Mouse (Mus musculus) embryonic facial prominence, embryonic 11.5 days (tissue): ENCODE data around the gene Acp2. TPM values are rescaled to one million over a fixed set of nuclear protein-coding genes. Genes with fewer than 3 reads are reported as not detected.
A peak's percentile ranks its signal among the peaks of the same experiment; 100 is the strongest.

Experiments
- ATAC-seq: fragments of 200-750 bp; cut with Nextera tagmentation; replicated peaks from 2 replicates; pipeline ENCODE4 v1.8.0; 2017; ENCODE audit warnings: low read depth; ENCODE audit not compliant: insufficient number of reproducible peaks, low FRiP score, low TSS enrichment
- DNase-seq: peaks from one replicate; pipeline ENCODE4 v3.0.0-alpha.2; 2015; ENCODE audit warnings: low spot score
- H3K27ac ChIP-seq: fragments of 300-500 bp; sonication (generic); replicated peaks from 2 replicates; pipeline ENCODE4 v1.5.1; 2014; ENCODE audit warnings: mild to moderate bottlenecking, low read depth, low read length, control low read depth
- H3K27me3 ChIP-seq: fragments of 300-500 bp; sonication (generic); 2 replicates; pipeline ENCODE4 v1.6.1; 2014; ENCODE audit warnings: mild to moderate bottlenecking, low read length, moderate library complexity, mixed read lengths; ENCODE audit not compliant: control insufficient read depth, insufficient read depth
- H3K36me3 ChIP-seq: fragments of 300-500 bp; sonication (generic); replicated peaks from 2 replicates; pipeline ENCODE4 v1.6.1; 2014; ENCODE audit warnings: low read depth, mild to moderate bottlenecking, low read length, moderate library complexity, mixed read lengths; ENCODE audit not compliant: control insufficient read depth, insufficient read depth
- H3K4me1 ChIP-seq: fragments of 300-500 bp; sonication (generic); 2 replicates; pipeline ENCODE4 v1.6.1; 2014; ENCODE audit warnings: low read length, mixed read lengths; ENCODE audit not compliant: control insufficient read depth, insufficient read depth
- H3K4me2 ChIP-seq: fragments of 300-500 bp; sonication (generic); 2 replicates; pipeline ENCODE4 v1.6.1; 2014; ENCODE audit warnings: low read depth, mild to moderate bottlenecking, control low read depth, low read length, moderate library complexity
- H3K4me3 ChIP-seq: fragments of 300-500 bp; sonication (generic); 2 replicates; pipeline ENCODE4 v1.5.1; 2014; ENCODE audit warnings: low read depth, low read length, control low read depth
- H3K9ac ChIP-seq: fragments of 300-500 bp; sonication (generic); replicated peaks from 2 replicates; pipeline ENCODE4 v1.6.1; 2014; ENCODE audit warnings: mild to moderate bottlenecking, control low read depth, low read length
- H3K9me3 ChIP-seq: fragments of 300-500 bp; sonication (generic); replicated peaks from 2 replicates; pipeline ENCODE4 v1.6.1; 2016; ENCODE audit warnings: mild to moderate bottlenecking, low read length, inconsistent platforms, mixed read lengths; ENCODE audit not compliant: control insufficient read depth
- WGBS: fragments of 180-500 bp; shearing (Covaris S2); extraction: QIAGEN DNeasy Blood & Tissue Kit; methylation state at CpG from one replicate; pipeline ENCODE4 v1.1.7; 2014; 5-methylcytosine and 5-hydroxymethylcytosine counted together
- polyA plus RNA-seq: library from polyadenylated mRNA; unstranded; fragments of >200 nt; fragmentation: Nextera tagmentation; extraction: Ambion mirVana; gene quantifications from 2 replicates; pipeline ENCODE4 v1.2.1, GENCODE M21; 2014

The Acp2 gene
- polyA plus RNA-seq, 1 experiment from 2014 or later = 31.1 TPM

DNA sequence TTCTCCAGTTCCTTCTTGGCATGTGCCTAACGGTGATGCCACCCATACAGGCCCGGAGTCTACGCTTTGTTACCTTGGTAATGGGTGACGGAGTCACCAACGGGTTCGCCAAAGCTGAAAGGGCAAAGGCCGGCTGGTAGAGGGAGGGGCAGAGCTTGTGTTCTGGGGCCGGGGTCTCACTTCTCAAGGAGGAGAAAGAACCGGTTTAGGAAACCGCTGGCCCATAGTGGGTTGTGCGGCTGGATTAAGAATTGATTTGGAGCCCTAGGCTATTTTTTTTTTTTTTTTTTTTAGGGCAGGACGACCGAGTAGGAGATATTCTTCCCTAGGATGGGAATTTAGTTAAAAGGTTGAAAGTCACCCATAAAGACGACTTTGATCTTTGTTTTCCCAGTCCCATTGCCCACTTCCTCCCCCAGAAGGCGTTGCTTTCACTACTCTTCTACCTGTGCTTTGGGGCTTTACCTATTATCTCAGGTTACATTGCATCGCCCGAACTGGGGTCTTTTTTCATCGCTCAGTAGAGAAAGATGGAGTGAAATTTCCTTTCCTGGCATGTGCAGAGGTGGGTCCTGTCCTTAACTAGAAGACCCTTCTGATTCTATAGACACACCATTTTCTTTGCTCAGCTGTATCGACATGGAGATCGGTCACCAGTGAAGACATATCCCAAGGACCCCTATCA lies 429 bp downstream of the Acp2 start:
- WGBS = 11% methylated on average over 20 of the region's 20 CpGs
- ATAC-seq = peak; percentile 77; the same call in 1 of the 2 replicates
- Histone ChIP-seq H3K27me3 (no peaks in the 10 kb centered on the region), H3K4me2 (peak overlapping the region; percentile 57), H3K4me1 (no peaks in the 10 kb centered on the region), H3K27ac (peak overlapping the region; percentile 74), H3K4me3 (peak overlapping the region; percentile 69), H3K9me3 (no peaks in the 10 kb centered on the region), H3K9ac (peak overlapping the region; percentile 79), H3K36me3 (peaks cover 4% of the 10 kb centered on the region)
- DNase-seq = no peak

DNA sequence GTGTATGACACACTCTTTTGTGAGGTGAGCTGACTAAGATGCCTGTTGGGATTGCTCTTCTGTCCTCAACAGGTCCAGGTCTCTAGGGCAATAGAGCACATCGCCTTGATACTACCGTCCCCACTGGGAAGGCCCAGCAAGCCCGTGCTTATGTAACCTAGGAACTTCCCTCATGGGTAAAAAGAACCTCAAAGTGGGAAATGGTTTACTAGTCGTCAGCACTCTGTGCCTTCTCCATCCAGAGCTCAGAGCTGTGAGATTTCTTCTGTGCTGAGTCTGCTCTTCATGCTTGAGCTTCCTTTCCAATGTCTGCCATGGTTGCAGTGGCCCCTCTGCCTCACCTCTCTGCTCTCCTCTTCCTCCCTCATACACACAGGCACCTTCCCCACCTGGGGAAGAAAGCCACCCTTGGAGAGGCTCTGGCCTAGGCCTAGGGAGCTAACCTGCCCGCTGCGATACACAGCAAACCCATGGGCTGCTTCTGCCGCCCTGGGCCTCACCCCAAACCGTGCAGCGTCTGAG lies 3.6 kb downstream of the Acp2 start:
- Histone ChIP-seq H3K4me1 (no peaks in the 10 kb centered on the region), H3K9ac (no peak overlapping the region), H3K4me2 (no peak overlapping the region), H3K36me3 (peaks cover 4% of the 10 kb centered on the region), H3K27ac (no peak overlapping the region), H3K4me3 (no peak overlapping the region), H3K9me3 (no peaks in the 10 kb centered on the region), H3K27me3 (no peaks in the 10 kb centered on the region)
- WGBS = 90% methylated on average over 9 of the region's 9 CpGs
- DNase-seq (no peak), ATAC-seq (no peak)

DNA sequence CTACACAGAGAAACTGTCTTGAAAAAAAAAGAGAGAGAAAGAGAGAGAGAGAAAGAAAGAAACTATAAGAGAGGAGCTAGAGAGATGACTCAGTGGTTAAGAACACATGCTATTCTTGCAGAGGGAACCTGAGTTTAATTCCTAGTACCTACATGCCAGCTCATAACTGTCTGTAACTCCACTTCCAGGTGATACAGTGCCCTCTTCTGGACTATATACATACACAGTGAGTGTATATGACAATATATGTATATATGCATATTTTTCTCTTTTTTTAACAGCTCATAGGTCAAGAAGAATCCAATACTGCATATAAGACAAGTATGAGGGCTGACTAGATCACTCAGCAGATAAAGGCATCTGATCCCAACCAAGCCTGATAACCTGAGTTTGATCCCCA lies 10.6 kb downstream of the Acp2 start:
- no peaks in the 10 kb centered on the region for H3K9me3 ChIP-seq
- no peak overlapping the region for H3K27ac ChIP-seq
- H3K4me3 ChIP-seq = no peak overlapping the region
- DNase-seq (no peak), ATAC-seq (no peak)
- no peak overlapping the region for H3K4me2 ChIP-seq
- no peaks in the 10 kb centered on the region for H3K4me1 ChIP-seq
- H3K9ac ChIP-seq = no peak overlapping the region
- no peaks in the 10 kb centered on the region for H3K27me3 ChIP-seq
- no peaks in the 10 kb centered on the region; the same call in 1 of the 2 replicates for H3K36me3 ChIP-seq

DNA sequence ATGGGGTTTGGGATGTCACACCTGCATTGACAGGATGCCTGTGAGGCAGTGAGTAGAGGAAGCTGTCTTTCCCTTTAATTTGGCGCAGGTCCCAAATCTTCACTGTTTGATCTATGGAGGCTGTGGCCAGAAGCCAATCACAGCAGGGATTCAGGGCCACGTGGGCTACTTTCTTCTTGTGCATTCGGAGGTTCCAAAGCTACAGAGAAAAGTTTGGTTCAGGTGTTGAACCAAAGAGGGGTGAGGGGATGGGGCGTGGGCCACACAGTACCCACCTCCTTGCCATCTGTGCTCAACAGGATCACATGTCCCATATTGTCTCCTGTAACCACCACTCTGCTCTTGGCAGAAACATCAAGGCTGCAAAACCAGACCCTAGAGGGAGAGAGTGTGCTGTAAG lies 14.3 kb downstream of the Acp2 start:
- DNase-seq = no peak
- Histone ChIP-seq H3K36me3 (no peaks in the 10 kb centered on the region), H3K9ac (no peak overlapping the region)

DNA sequence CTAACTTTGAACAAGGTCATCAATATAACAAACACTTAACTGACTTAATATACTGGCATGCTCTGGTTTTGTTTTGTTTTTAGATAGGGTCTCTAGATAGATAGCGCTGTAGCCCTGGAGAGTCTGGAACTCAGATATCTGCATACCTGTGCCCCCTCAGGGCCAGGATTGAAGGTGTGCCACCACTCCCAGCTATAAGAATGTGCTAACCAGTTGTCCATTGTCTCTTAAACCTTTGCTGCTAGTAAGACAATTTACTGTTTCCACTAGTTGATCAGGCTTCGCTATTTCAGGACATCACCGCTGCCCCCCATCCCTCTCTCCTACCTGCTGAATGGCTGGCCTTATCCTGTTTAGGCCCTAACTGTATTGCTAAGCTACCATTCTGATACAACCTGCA lies 17.8 kb downstream of the Acp2 start:
- 97% methylated on average over 3 of the region's 3 CpGs for WGBS

More for the DNA sequence above, 14.3 kb downstream of the Acp2 start:
- H3K9me3 ChIP-seq = no peaks in the 10 kb centered on the region
- no peaks in the 10 kb centered on the region for H3K27me3 ChIP-seq
- no peak overlapping the region for H3K4me3 ChIP-seq
- H3K4me2 ChIP-seq = no peak overlapping the region
- H3K4me1 ChIP-seq = no peaks in the 10 kb centered on the region
- no peak overlapping the region for H3K27ac ChIP-seq
- ATAC-seq = no peak
- WGBS = 76% methylated on average over 4 of the region's 4 CpGs

DNA sequence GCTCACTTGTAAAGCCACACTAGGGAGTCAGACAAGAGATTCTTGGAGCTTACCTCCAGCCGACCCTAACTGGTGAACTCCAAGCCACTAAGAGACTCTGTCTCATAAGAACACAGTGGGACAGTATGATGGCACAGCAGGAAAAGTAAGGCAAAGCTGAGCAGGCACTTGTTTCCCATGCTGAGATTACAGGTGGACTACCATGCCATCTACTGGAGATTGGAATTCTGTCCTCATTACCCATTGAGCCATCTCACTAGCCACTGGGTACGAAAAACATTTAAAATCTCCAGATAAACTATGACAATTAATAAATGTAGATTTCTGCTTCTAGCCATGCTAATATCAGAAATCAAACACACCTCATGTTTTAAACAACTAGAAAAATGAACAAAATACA lies 20.9 kb downstream of the Acp2 start:
- Histone ChIP-seq H3K27ac (no peak overlapping the region), H3K9ac (no peak overlapping the region), H3K36me3 (no peaks in the 10 kb centered on the region), H3K4me2 (no peak overlapping the region), H3K4me3 (no peak overlapping the region), H3K4me1 (no peaks in the 10 kb centered on the region), H3K27me3 (no peaks in the 10 kb centered on the region), H3K9me3 (no peaks in the 10 kb centered on the region)
- no peak for ATAC-seq
- 81% methylated on average over 2 of the region's 2 CpGs for WGBS
- DNase-seq = no peak

More for the DNA sequence above, 17.8 kb downstream of the Acp2 start:
- H3K27ac ChIP-seq = no peak overlapping the region
- H3K36me3 ChIP-seq = no peaks in the 10 kb centered on the region
- H3K9ac ChIP-seq = no peak overlapping the region
- no peaks in the 10 kb centered on the region for H3K4me1 ChIP-seq
- H3K27me3 ChIP-seq = no peaks in the 10 kb centered on the region
- DNase-seq (no peak), ATAC-seq (no peak)
- H3K9me3 ChIP-seq = no peaks in the 10 kb centered on the region
- no peak overlapping the region for H3K4me3 ChIP-seq
- H3K4me2 ChIP-seq = no peak overlapping the region

DNA sequence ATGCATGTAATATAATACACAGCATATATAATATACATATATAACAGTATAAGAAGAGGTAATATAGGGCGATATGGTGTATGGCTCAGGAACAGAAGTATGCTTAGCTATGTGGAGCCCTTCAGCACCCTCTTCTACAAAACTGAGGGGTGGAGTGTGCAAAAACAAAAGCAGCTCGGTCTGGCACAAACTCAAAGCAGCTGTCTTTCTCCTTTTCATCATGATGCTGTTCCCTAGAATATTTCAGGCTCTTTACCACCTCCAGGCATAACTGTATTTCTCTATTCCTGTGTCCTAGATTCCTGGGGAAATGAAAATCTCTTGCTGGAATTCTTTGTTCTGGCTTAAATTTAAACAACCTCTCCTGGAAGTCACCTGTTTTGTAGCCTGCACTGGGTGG lies 27.1 kb downstream of the Acp2 start:
- Histone ChIP-seq H3K27ac (no peak overlapping the region), H3K9ac (no peak overlapping the region), H3K4me3 (no peak overlapping the region), H3K36me3 (no peaks in the 10 kb centered on the region), H3K9me3 (no peaks in the 10 kb centered on the region), H3K4me1 (no peaks in the 10 kb centered on the region), H3K4me2 (no peak overlapping the region), H3K27me3 (no peaks in the 10 kb centered on the region)
- no peak for ATAC-seq
- WGBS = 74% methylated on average over 2 of the region's 2 CpGs
- no peak for DNase-seq

DNA sequence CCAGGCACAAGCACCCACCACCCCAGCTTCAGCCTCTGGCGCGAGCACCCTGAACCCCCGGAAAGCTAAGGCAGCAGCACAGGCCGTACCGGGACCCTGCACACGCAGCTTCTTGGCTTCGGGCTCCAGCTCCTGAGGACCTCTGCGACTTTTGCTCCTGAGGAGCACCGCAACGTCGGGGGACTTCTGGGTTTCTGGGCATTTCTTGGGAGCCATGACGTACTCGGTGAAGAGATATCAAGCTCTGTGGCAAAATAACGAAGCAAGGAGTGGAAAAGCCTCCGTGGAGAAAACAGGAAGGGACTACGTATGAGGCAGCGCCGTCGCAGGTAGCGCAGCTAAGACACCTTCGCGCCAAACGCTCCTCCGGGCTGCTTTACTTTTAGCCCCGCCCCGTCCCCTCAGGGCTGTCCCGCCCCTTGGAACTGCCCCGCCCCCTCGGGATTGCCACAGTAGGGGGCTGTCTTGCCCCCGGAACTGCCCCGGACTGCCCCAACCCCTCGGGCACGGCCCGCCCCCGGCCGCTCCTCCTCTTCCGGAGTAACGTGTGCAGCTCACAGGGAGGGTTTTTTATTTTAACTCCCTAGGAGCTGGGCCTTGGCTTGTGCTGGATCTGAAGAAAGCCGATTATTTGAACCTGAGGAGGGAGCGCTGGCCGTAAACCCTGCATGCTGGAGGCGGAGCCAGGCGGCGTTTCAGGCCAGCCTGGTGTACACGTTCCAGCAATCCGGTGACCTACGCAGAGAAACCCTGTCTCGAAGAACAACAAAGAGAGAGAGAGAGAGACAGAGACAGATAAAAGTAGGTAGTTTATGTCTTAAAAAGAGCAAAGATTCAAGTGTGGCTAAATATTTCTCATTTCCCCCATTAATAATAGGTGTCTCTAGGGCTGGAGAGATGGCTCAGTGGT lies 34.2 kb downstream of the Acp2 start, which contains the start of gene Ddb2:
TSS of gene Ddb2 (minus strand) at position 382 of the 910 bp plus-strand sequence.
- Histone ChIP-seq H3K4me2 (peak within 1 kb of the TSS; percentile 69), H3K36me3 (no peaks in the 10 kb centered on the region), H3K9ac (peak within 1 kb of the TSS; percentile 63), H3K27me3 (no peaks in the 10 kb centered on the region), H3K9me3 (no peaks in the 10 kb centered on the region), H3K27ac (peak within 1 kb of the TSS; percentile 72), H3K4me3 (peak within 1 kb of the TSS; percentile 49), H3K4me1 (no peaks in the 10 kb centered on the region)
- WGBS = under 1% methylated on average over 48 of the region's 48 CpGs
- DNase-seq = peak; percentile 97
- ATAC-seq = peak; percentile 98
